Mouse (Mus musculus): Measurements from ENCODE around the gene Hsp90b1. TPM values are rescaled to one million over a fixed set of nuclear protein-coding genes. Genes with fewer than 3 reads are reported as not detected.

Gene Hsp90b1
- total RNA-seq (2023): 231 TPM

DNA sequence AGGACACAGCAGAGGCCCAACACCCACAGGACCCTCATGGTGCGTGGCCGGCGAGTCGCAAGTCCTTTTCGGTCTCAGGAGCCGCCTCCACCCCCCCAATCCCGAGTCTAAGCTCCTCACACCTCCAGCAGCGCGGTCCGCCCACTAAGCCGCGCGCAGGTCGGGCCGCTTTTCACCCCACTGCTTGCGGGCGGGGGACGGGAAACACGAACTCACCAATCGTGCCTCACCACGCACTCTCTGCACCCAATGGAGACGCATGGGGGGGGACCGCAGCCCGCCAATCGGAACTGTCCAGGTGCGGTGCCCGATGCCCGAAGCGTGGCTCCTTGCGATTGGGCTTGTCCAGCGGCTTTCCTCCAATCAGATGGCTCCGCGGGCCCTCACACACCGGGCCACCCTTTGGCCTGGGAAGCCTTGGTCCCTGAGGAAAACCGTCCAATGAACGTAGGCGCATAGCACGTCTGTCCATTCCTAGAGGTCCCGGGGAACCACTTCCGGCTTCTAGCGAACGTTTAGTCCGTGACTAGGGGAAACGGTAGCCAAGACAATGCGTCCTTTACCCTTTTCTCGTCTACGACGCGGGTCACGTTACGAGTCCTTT, at the start of gene Hsp90b1, which contains the start of gene Ttc41:
Gene Hsp90b1 (minus strand): TSS at position 192 of the 604 bp plus-strand sequence.
Gene Ttc41 (plus strand): TSS at position 494 of the 604 bp plus-strand sequence.

Other genes with a start within 250 kb of the Hsp90b1 start
- not detected for gene Syn3, start 206.6 kb downstream of the Hsp90b1 start, total RNA-seq (2023)
- 1.0 TPM for gene Ttc41, start 302 bp upstream of the Hsp90b1 start, total RNA-seq (2023)
- gene Gm49358, start 58.5 kb upstream of the Hsp90b1 start, total RNA-seq (2023): 6.0 TPM
- gene Nt5dc3, start 73.5 kb upstream of the Hsp90b1 start, total RNA-seq (2023): 14.7 TPM